Comparison of ENCODE assay signal across 13 mouse cellular contexts in genomic region chr1:192525711-192526350, GRCm38 (mm10).
DNase-seq lines count a peak whose midpoint lies in the region; ATAC-seq and TF ChIP-seq lines count a peak whose summit lies in the region.
"Had no signal": no experiment of that assay in that cellular context is flagged by ENCODE, and none has a peak within 500 bp of the region (broad histone marks: within the 10 kb centered on the region; RNA-seq: fewer than 3 reads in every experiment).

No protein-coding gene starts in this region.

- H3K27me3 ChIP-seq in kidney, postnatal 0 days (ENCODE audit: insufficient read depth, low read length), result no peaks in the 10 kb centered on the region
- H3K27me3 ChIP-seq: neural tube, embryonic 15.5 days had no signal

- H3K27ac ChIP-seq in kidney, postnatal 0 days, result no peak overlapping the region
- H3K27ac ChIP-seq: hindbrain, embryonic 13.5 days; macrophage; neural tube, embryonic 15.5 days had no signal

- H3K9ac ChIP-seq in kidney, postnatal 0 days (ENCODE audit: low read depth, low read length), result no peak overlapping the region
- H3K9ac ChIP-seq: hindbrain, embryonic 13.5 days; liver, postnatal 0 days; neural tube, embryonic 15.5 days had no signal

- no peak overlapping the region for H3K4me2 ChIP-seq in kidney, postnatal 0 days (ENCODE audit: low read length)
- H3K4me2 ChIP-seq: hindbrain, embryonic 13.5 days; neural tube, embryonic 15.5 days had no signal

- DNase-seq in cerebellum, postnatal 10 days, result peak; percentile 34
- no peak for DNase-seq in cerebellum, adult 8-10 months
- DNase-seq in kidney, postnatal 0 days (ENCODE audit: low spot score), result no peak
- no peak for DNase-seq in kidney, postnatal 25 days
- peak; percentile 35 for DNase-seq in right cerebral cortex, adult 18-20 months
- DNase-seq in right cerebral cortex, postnatal 10 days (ENCODE audit: low spot score in 2 of 2), result no peak
- DNase-seq in ovary, postnatal 10 days (ENCODE audit: low spot score), result no peak
- DNase-seq: kidney, adult 18-20 months; liver, postnatal 0 days had no signal

- 71% methylated on average over 14 of the region's 14 CpGs for WGBS in kidney, postnatal 0 days

- no peaks in the 10 kb centered on the region for H3K9me3 ChIP-seq in kidney, postnatal 0 days (replicated peaks; ENCODE audit: low read length)
- H3K9me3 ChIP-seq: hindbrain, embryonic 13.5 days; neural tube, embryonic 15.5 days had no signal

- no peak overlapping the region for H3K4me3 ChIP-seq in kidney, postnatal 0 days (replicated peaks; ENCODE audit: low read depth, low read length)
- H3K4me3 ChIP-seq: hindbrain, embryonic 13.5 days; neural tube, embryonic 15.5 days had no signal

- H3K4me1 ChIP-seq in kidney, postnatal 0 days (replicated peaks; ENCODE audit: insufficient read depth, low read length), result peaks cover 1% of the 10 kb centered on the region; the same call in 1 of the 2 replicates

- TF ChIP-seq CTCF in kidney, postnatal 0 days (IDR thresholded peaks at IDR 0.05; ENCODE audit: low read depth), result peak; percentile 18; the same call in 1 of the 2 replicates

- H3K36me3 ChIP-seq in kidney, postnatal 0 days (ENCODE audit: insufficient read depth, low read length), result no peaks in the 10 kb centered on the region
- H3K36me3 ChIP-seq: hindbrain, embryonic 13.5 days; neural tube, embryonic 15.5 days had no signal

- ATAC-seq in kidney, postnatal 0 days (replicated peaks; ENCODE audit: low FRiP score, low read depth), result no peak
- ATAC-seq: forebrain, embryonic 16.5 days; liver, postnatal 0 days had no signal

Comparison
In these comparisons a context has a peak if more than half of its experiments do, and no peak if none do; other contexts are left out.
1. DNase-seq: peak in cerebellum, postnatal 10 days (2 of 2) and right cerebral cortex, adult 18-20 months (single experiment); none in cerebellum, adult 8-10 months (single experiment), kidney, postnatal 0 days (single experiment), kidney, postnatal 25 days (0 of 2), right cerebral cortex, postnatal 10 days (0 of 2) and ovary, postnatal 10 days (single experiment).